Mouse (Mus musculus): ENCODE data around the gene Chst5.

Chst5 gene

DNA sequence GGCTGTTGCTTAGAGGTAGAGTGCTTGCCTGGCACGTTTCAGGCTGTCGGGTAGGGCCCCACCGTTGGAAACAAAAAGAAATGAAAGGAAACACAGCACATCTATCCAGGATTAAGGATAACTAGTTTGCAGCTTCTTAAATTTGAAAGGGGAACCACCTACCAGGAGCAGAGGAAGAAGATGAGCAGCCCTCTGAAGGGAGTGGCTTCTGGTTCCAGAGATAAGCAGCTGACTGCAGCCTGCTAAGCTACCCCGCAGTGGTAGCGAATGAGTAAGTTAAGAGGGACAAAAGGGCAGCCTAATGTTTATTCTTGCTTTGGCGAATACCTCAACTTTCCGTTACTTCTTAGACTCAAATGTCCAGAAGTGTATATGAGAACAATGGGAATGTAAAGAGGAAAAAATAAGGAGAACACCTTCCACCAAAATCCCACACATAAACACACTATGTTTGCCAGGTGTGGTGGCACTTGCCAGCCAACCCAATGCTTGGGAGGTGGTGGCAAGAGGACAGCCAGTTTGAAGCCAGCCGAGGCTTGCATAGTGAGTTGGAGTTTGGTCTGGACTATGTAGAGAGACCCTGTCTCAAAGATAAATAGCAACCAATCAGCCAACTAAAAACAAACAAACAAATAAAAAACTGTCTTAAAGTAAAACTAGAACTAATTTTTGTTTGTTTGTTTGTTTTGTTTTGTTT lies 19.5 kb upstream of the Chst5 start:
- DNase-seq, result no peak

GRCm38 (mm10) chr8:111924976-111925375 lies 14.7 kb upstream of the Chst5 start:
- no peak for DNase-seq

GRCm38 (mm10) chr8:111923383-111923804 lies 13.1 kb upstream of the Chst5 start:
- DNase-seq, result peak; percentile 70

DNA sequence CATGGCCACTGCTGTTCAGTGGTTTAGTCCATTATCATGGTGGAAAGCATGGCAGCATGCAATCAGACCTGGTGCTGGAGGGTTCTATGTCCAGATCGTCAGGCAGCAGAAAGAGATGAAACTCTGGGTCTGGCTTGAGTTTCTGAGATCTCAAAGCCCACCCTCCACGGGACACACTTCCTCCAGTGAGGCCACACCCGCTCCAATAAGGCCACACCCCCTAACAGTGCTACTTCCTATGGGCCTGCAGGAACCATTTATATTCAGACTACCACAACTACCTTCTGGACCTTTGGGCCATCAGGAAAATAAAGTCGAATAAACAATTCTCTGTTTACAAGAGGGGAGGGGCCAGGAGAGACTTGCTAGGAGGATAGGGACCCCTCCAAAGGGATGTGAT lies 10.7 kb upstream of the Chst5 start:
- no peak for DNase-seq

DNA sequence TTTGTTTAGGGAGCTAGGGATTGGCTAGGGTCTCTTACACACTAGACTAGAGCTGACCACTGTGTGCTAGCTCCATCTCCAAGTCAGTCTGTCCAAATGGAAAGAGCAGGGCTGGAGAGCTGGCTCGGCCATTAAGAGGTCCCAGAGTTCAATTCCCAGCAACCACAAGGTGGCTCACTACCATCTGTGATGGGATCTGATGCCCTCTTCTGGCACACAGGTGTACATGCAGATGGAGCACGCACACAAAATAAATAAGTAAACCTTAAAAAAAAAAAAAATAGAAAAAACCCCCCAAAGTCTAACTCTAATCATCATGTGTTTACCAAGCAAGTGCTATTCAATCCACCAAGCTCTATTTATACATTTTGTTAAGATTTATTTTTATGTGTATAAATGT lies 9.4 kb upstream of the Chst5 start:
- no peak for DNase-seq

- peak; percentile 55 for DNase-seq
Measured at GRCm38 (mm10) chr8:111912860-111913432, 2.7 kb upstream of the Chst5 start.

DNA sequence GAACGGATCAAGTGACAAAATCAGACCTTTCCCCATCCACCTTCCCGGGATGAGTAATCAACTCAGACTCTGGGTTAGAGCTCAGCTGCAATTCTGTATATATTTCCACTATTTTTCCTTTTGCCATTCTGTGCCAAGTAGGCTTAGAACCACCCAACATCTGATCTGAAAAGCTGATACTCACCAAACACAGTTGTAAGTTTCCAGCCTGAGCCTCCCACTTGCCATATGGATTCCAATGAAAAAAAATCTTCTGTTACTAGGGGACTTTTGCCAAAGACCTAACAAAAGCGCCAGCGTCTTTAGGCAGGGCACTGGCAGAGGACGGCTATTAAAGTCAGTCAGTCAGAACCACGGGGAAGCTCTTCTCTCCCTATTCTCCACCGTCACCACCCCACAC lies 1.3 kb upstream of the Chst5 start:
- DNase-seq, result no peak

DNA sequence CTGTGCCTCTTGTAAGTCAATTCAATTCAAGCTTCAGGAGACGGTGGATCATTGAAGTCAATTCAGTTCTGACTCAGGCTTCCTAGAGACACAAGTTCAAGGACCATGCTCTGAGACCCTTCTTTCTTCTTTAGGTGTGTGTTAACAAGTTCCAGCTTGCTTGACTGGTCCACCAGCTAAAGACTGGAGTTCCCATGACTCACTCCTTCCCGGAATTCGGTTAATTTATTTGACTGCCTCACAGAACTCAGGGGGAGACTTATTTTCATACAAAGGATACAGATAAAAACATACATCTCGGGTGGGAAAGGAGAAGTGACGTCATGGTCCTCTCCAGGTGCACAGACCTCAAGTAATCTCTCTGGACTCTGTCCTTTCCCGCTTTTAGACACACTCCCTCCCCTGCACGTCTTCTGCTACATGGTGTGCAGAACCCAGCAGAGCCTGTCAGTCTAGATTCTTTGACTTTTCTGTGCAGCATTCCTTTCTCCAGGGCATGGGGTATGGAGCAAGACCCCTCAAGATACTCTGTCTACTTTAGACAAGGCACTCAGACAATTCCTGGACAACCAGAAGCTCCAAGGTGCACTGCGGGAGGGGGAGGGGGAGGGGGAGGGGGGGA lies 4.6 kb downstream of the Chst5 start:
- no peak for DNase-seq

DNA sequence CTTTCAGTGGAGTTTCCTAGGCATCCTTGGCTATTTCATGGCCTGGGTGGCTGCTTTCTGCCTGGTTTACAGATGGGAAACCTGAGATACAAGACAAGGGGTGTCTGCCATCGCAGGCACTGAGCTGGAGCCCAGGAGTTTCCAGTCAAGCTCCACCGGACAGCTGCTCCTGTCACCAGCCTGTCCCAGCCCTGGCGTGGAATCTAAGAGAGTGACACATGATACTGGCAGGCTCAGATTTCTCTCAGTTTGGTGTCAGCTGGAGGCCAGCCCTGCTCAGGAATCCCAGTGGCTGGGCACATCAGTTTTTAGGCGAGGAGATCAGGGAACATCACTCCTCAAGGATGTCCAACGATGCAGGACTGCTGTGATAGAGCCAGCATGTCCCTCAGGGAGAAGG lies 8.2 kb downstream of the Chst5 start:
- peak; percentile 57 for DNase-seq

- no peak for DNase-seq
Measured at GRCm38 (mm10) chr8:111898586-111898985, 11.7 kb downstream of the Chst5 start.

DNA sequence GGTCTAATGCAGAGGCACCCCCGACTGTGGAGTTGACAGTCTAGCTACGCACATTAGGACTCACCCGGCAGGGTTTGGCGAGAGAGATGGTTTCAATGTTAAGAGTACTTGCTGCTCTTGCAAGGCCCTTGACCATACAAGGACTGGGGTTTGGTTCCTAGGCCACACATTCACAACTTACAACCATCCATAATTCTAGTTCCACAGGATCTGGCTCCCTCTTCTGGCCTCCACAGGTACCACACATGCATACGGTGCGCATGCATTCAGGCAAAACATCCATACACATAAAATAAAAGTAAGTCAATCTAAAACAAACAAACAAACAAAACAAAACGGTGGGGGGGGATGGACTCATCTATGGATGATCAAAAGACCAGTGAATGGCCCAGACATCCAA lies 15.3 kb downstream of the Chst5 start:
- DNase-seq, result no peak

- DNase-seq, result no peak
Measured at GRCm38 (mm10) chr8:111892615-111893014, 17.6 kb downstream of the Chst5 start.

- peak; percentile 48 for DNase-seq
Measured at GRCm38 (mm10) chr8:111891983-111892382, 18.3 kb downstream of the Chst5 start.

- no peak for DNase-seq
Measured at GRCm38 (mm10) chr8:111890911-111891303, 19.3 kb downstream of the Chst5 start.

GRCm38 (mm10) chr8:111889931-111890910 lies 20.0 kb downstream of the Chst5 start:
- DNase-seq, result no peak

DNA sequence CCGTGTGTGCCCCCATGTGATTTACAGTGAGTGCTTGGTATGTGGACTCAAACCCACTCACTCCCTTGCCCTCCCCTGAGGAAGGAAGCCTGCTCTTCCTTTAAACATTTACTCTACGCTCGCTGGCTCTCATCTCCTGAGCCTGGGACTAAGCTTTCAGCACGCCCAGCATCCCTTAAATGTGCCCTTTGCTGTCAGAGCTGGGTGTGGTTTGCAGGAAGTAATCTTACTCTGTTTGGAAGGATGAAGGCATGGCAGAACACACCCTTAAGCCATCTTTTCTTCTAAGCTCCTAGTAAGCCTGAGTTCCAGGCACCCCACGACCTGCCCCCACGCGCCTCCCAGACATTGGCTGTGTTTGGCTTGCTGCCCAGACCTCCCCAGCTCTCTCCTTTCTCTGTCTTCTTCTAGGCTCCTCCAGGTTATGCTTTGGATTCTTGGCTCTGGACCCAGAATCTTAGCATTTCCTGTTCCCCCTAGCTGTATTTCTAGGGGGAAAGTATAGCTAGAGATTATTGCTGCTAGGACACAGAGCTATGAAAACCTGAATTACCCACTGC lies 22.1 kb downstream of the Chst5 start:
- DNase-seq, result no peak

DNA sequence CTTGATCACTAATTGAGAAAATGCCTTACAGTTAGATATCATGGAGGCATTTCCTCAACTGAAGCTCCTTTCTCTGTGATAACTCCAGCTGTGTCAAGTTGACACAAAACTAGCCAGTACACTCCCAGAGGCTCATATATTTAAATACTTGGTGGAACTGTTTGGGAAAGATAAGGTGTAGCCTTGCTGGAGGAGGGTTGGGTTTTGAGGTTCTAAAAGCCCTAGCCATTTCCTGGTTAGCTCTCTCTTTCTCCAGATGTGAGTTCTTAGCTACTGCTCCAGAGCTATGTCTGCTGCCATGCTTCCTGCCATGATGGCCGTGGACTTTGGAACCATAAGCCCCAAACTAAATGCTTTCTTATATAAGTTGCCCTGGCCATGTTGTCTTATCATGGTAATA lies 22.8 kb downstream of the Chst5 start:
- DNase-seq, result no peak

GRCm38 (mm10) chr8:111883615-111884014 lies 26.6 kb downstream of the Chst5 start:
- no peak for DNase-seq

GRCm38 (mm10) chr8:111881591-111881990 lies 28.7 kb downstream of the Chst5 start:
- DNase-seq, result peak; percentile 74

GRCm38 (mm10) chr8:111877711-111878110 lies 32.5 kb downstream of the Chst5 start:
- no peak for DNase-seq

GRCm38 (mm10) chr8:111876355-111876948 lies 33.8 kb downstream of the Chst5 start, which contains the start of gene Tmem170:
TSS of gene Tmem170 (minus strand) at chr8:111876750.
- DNase-seq, result peak; percentile 98

DNA sequence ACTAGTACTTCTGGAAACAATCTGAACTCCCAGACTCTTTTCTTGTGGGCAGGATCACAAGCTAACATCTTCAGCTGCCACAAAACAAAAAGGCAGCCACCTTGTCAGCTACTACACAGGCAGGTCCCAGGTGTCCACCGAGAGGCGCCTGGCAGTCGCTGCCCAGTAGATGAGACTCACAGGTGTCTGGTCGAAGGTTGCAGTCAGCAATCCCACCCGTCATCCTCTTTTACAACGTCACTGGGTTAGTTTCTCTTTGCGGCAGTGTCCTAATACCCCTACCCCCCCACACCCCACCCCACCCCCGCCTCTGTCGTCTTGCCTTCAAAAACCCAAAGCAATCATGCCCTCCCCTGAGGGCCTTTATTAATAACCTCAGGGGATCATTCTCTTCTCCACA lies 34.5 kb downstream of the Chst5 start:
- DNase-seq, result no peak

Measured in embryo, embryonic 11 days (tissue).